Mouse (Mus musculus) ES-Bruce4 (cell line): Measurements from ENCODE around the gene Adcy5. TPM values are rescaled to one million over a fixed set of nuclear protein-coding genes. Genes with fewer than 3 reads are reported as not detected.

Experiments used
- H3K27ac ChIP-seq: 2 replicates; pipeline ENCODE4 v1.5.1; 2012; ENCODE audit warnings: low read length, inconsistent platforms; ENCODE audit not compliant: insufficient read depth
- H3K27me3 ChIP-seq: 2 replicates; pipeline ENCODE4 v1.6.1; 2012; ENCODE audit warnings: mild to moderate bottlenecking, low read length, inconsistent platforms; ENCODE audit not compliant: control insufficient read depth, poor library complexity, insufficient read depth, severe bottlenecking
- H3K36me3 ChIP-seq: 2 replicates; pipeline ENCODE4 v1.6.1; 2012; ENCODE audit warnings: inconsistent platforms, mild to moderate bottlenecking, low read length, moderate library complexity; ENCODE audit not compliant: control insufficient read depth, poor library complexity, insufficient read depth, severe bottlenecking
- H3K4me1 ChIP-seq: one replicate; pipeline ENCODE4 v1.8.1; 2011; ENCODE audit warnings: low read length; ENCODE audit not compliant: control insufficient read depth, insufficient read depth
- H3K4me3 ChIP-seq: 2 replicates; pipeline ENCODE4 v1.5.1; 2011; ENCODE audit warnings: low read depth, mild to moderate bottlenecking, low read length
- H3K9ac ChIP-seq: 2 replicates; pipeline ENCODE4 v1.6.1; 2012; ENCODE audit warnings: low read depth, mild to moderate bottlenecking, inconsistent platforms; ENCODE audit not compliant: poor library complexity, severe bottlenecking
- H3K9me3 ChIP-seq: replicated peaks from 2 replicates; pipeline ENCODE4 v1.6.1; 2012; ENCODE audit warnings: mild to moderate bottlenecking, low read length, inconsistent platforms; ENCODE audit not compliant: control insufficient read depth, poor library complexity, insufficient read depth, severe bottlenecking
- CTCF ChIP-seq: IDR thresholded peaks from one replicate; pipeline ENCODE4 v1.8.1; 2011; ENCODE audit warnings: low read depth, low read length
- EP300 ChIP-seq: IDR thresholded peaks from 2 replicates; pipeline ENCODE4 v1.6.1; 2011; ENCODE audit warnings: low read depth, low read length; ENCODE audit not compliant: insufficient read depth
- POLR2A ChIP-seq: IDR thresholded peaks from one replicate; pipeline ENCODE4 v1.8.1; 2011; ENCODE audit warnings: low read length; ENCODE audit not compliant: insufficient read depth
- polyA plus RNA-seq: library from polyadenylated mRNA; stranded (reverse); fragments of >200 nt; gene quantifications from 2 replicates; pipeline ENCODE4 v1.2.4, GENCODE M21; 2011; ENCODE audit warnings: low read depth; ENCODE audit not compliant: missing spikeins, insufficient read depth, insufficient read length

The Adcy5 gene
- polyA plus RNA-seq, 1 experiment, result 1.2 TPM

- Histone ChIP-seq H3K27me3 (no peaks in the 10 kb centered on the region), H3K9me3 (no peaks in the 10 kb centered on the region), H3K4me1 (no peaks in the 10 kb centered on the region), H3K9ac (no peak overlapping the region), H3K36me3 (no peaks in the 10 kb centered on the region), H3K27ac (no peak overlapping the region), H3K4me3 (no peak overlapping the region)
- TF ChIP-seq EP300 (no peak), CTCF (no peak), POLR2A (no peak)
Observed at GRCm38 (mm10) chr16:35179082-35179481, 24.4 kb downstream of the Adcy5 start.

GRCm38 (mm10) chr16:35183161-35183560 is 28.5 kb downstream of the Adcy5 start:
- H3K27me3 ChIP-seq, result no peaks in the 10 kb centered on the region
- H3K27ac ChIP-seq, result no peak overlapping the region
- H3K4me3 ChIP-seq, result no peak overlapping the region
- no peak overlapping the region for H3K9ac ChIP-seq
- no peaks in the 10 kb centered on the region for H3K4me1 ChIP-seq
- no peaks in the 10 kb centered on the region for H3K36me3 ChIP-seq
- TF ChIP-seq POLR2A (no peak), EP300 (no peak), CTCF (no peak)
- no peaks in the 10 kb centered on the region for H3K9me3 ChIP-seq

DNA sequence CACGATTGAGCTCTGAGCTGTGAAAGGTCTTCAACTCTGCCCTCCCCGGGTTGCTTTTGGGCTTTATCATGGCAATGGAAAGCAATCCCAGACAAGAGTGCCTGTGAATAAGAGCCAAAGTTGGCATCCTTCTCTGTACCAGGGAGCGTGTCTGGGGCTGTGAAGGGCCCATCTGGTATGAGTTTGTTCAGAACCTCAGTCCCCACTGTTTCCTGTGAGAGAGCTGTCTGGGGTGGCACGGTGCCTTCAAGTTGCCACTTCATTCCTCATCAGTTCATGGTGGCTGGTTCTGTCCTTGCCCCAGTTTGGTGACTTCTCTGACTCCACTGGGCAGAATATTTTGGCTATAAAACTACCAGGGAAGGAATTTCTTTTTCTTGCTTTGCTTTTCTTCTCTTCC is 33.4 kb downstream of the Adcy5 start:
- Histone ChIP-seq H3K4me1 (no peaks in the 10 kb centered on the region), H3K27ac (no peak overlapping the region), H3K4me3 (no peak overlapping the region), H3K9ac (no peak overlapping the region), H3K36me3 (no peaks in the 10 kb centered on the region), H3K9me3 (no peaks in the 10 kb centered on the region), H3K27me3 (no peaks in the 10 kb centered on the region)
- TF ChIP-seq CTCF (no peak), POLR2A (no peak), EP300 (no peak)

DNA sequence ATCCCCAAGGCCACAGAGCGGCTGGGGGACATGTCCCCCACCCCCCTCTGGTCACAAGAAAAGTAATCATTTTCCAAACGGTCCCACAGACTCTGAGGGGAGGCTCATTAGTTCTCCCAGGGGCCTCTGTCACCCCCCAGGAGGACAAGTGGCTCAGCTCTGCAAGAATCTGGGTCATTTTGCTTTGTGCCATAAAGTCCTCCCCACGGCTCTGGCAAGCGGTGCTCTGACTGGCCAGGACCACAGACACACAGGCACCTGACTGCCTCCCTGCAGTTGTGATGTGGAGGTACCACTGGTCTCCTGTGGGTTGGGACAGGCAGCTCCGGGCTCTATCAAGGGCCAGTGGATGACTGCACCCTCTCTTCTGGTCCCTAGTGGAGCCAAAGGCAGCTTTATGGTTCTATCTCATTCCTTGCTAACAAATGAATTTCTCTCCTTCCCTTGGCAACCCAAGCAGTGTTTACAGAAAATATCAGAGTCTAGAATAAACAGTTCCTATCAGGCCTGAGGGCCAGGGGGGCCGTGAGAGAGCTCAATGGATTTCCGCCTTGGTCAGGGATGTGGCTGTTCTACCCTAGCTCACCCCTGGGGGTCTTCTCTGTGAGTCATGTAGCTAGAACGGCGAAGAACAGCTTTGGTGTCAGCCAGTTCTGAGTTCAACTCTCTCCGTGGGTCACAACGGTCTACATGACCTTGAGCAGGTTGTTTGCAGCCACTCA is 34.9 kb downstream of the Adcy5 start:
- H3K9ac ChIP-seq, result no peak overlapping the region
- TF ChIP-seq POLR2A (no peak), EP300 (no peak)
- no peak overlapping the region for H3K27ac ChIP-seq
- no peaks in the 10 kb centered on the region for H3K9me3 ChIP-seq
- no peak overlapping the region for H3K4me3 ChIP-seq
- no peaks in the 10 kb centered on the region for H3K4me1 ChIP-seq
- H3K36me3 ChIP-seq, result no peaks in the 10 kb centered on the region
- H3K27me3 ChIP-seq, result no peaks in the 10 kb centered on the region

DNA sequence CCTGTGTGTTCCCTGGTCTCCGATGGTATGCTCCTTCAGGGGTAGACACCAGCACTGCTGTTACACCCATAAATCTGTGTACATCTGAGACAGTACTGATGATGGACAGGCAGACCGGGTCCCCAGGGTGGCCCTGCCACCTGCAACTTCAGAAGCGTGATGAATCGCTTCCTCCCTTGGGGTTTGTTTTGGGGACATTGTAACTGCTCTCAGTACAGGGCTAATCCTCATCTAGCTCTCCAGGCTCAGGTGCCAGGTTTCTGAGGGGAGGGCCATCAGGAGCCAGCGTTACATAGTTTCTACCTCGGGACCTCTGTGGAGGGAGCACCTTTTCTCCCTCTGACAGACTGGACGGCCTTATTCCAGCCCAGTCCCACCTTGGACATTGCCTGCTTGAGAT is 36.1 kb downstream of the Adcy5 start:
- no peak for TF ChIP-seq POLR2A
- TF ChIP-seq CTCF, result no peak
- no peak for TF ChIP-seq EP300
- Histone ChIP-seq H3K9me3 (no peaks in the 10 kb centered on the region), H3K27ac (no peak overlapping the region), H3K4me1 (no peaks in the 10 kb centered on the region), H3K9ac (no peak overlapping the region), H3K27me3 (no peaks in the 10 kb centered on the region), H3K36me3 (no peaks in the 10 kb centered on the region), H3K4me3 (no peak overlapping the region)

DNA sequence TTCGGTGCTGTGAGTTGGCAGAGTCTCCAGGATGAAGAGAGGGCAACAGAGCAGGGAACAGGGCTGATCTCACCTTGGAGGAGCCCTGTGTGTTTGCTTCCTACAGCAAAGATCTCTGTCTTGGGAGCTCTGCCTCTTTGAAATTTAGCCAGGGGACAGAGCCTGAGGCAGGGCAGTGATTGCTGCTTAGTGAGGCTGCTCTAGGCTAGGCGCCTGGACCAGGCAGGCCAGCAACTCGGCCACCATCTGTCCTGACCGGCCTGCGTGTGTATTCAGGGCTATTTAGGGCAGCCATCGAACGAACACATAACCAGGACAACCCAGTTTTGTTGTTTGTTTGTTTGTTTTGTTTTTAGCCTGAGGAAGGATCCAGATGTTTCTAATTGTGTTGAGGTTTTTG is 36.6 kb downstream of the Adcy5 start:
- Histone ChIP-seq H3K4me3 (no peak overlapping the region), H3K27me3 (no peaks in the 10 kb centered on the region), H3K36me3 (no peaks in the 10 kb centered on the region), H3K9me3 (no peaks in the 10 kb centered on the region), H3K4me1 (no peaks in the 10 kb centered on the region), H3K9ac (no peak overlapping the region), H3K27ac (no peak overlapping the region)
- no peak for TF ChIP-seq CTCF
- no peak for TF ChIP-seq POLR2A
- no peak for TF ChIP-seq EP300
